Mouse (Mus musculus) induced T-regulatory cell, adult 2 months (primary cell): ENCODE measurements around the gene Edf1.

Experiments
- DNase-seq: peaks from one replicate; pipeline ENCODE4 v3.0.0-alpha.2; 2012; ENCODE audit warnings: low read depth

Edf1 gene

GRCm38 (mm10) chr2:25561946-25562345 is 4.3 kb downstream of the Edf1 start:
- DNase-seq, result no peak

- DNase-seq, result no peak
Measured at GRCm38 (mm10) chr2:25565741-25566140, 8.1 kb downstream of the Edf1 start.

- DNase-seq, result no peak
Measured at GRCm38 (mm10) chr2:25566558-25566957, 8.9 kb downstream of the Edf1 start.

- no peak for DNase-seq
Measured at GRCm38 (mm10) chr2:25568473-25569019, 10.9 kb downstream of the Edf1 start.

GRCm38 (mm10) chr2:25569323-25569722 is 11.7 kb downstream of the Edf1 start:
- no peak for DNase-seq

GRCm38 (mm10) chr2:25571221-25571620 is 13.6 kb downstream of the Edf1 start:
- no peak for DNase-seq

- no peak for DNase-seq
Measured at GRCm38 (mm10) chr2:25573068-25573467, 15.4 kb downstream of the Edf1 start.

- no peak for DNase-seq
Measured at GRCm38 (mm10) chr2:25574136-25574535, 16.5 kb downstream of the Edf1 start.

- peak; percentile 98 for DNase-seq
Measured at GRCm38 (mm10) chr2:25574579-25575431, 17.2 kb downstream of the Edf1 start, which contains the start of the genes Mamdc4 and Phpt1. Gene Mamdc4 (minus strand): TSS chr2:25574845. Gene Phpt1 (minus strand): TSS chr2:25575224.

- DNase-seq, result peak; percentile 62
Measured at GRCm38 (mm10) chr2:25575432-25576027, 17.9 kb downstream of the Edf1 start.

GRCm38 (mm10) chr2:25576028-25576850 is 18.6 kb downstream of the Edf1 start:
- no peak for DNase-seq

- peak; percentile 50 for DNase-seq
Measured at GRCm38 (mm10) chr2:25576965-25577891, 19.6 kb downstream of the Edf1 start.

GRCm38 (mm10) chr2:25577951-25578795 is 20.5 kb downstream of the Edf1 start:
- DNase-seq, result peak; percentile 38

- DNase-seq, result peak; percentile 46
Measured at GRCm38 (mm10) chr2:25578796-25579736, 21.4 kb downstream of the Edf1 start.

GRCm38 (mm10) chr2:25579737-25580460 is 22.3 kb downstream of the Edf1 start:
- DNase-seq, result peak; percentile 86

GRCm38 (mm10) chr2:25580621-25581101 is 23.0 kb downstream of the Edf1 start:
- DNase-seq, result no peak

GRCm38 (mm10) chr2:25581294-25581864 is 23.7 kb downstream of the Edf1 start, which contains the start of gene Ajm1:
Gene Ajm1 (minus strand): TSS chr2:25581757.
- peak; percentile 86 for DNase-seq

- DNase-seq, result no peak
Measured at GRCm38 (mm10) chr2:25581901-25582301, 24.3 kb downstream of the Edf1 start.
